Mouse (Mus musculus): Measurements from ENCODE around the gene Nol3.
A peak's percentile ranks its signal among the peaks of the same experiment; 100 is the strongest.

Gene Nol3

DNA sequence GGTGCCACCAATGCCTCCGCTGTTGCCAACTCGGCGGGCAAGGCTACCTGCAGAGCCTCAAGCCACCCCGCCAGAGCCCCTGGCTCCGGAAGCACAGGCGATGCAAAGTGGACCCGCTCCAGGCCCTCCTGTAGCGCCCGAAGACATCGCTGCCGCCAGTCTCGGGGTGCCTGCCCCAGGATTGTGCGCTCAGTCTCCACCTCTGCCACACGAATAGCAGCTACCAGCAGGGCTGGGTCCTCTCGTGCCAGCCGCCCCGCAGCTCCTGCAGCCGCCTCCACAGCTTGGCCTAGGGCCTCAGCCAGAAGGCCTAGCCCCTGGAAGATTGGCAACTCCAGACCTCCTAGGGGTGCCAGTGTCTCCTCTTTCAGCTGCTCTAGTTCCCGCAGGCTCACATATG is 17.5 kb downstream of the Nol3 start:
- TF ChIP-seq GATA4 (IDR thresholded peaks at IDR 0.05; ENCODE audit: insufficient replicate concordance, low read length) = no peak

DNA sequence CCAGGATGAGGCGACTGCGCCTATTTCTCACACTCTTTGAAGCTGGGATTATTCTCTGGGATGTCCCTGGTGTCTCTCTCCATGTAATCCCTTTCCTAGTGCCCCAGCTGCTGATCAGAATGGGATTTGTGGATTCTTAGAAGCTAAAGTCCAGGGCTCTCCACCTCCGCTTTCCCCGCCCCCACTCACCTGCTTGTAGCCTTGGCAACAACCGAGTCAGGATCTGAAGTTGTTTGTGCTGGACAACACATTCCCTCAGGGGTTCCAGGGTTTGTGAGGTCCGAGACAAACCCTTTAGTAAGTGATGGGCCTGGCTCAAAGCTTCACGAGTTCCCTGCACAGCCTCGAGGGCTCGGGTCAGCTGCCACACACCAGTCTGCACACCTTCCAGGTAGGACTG is 18.8 kb downstream of the Nol3 start:
- no peak for TF ChIP-seq GATA4 (IDR thresholded peaks at IDR 0.05; ENCODE audit: insufficient replicate concordance, low read length)

DNA sequence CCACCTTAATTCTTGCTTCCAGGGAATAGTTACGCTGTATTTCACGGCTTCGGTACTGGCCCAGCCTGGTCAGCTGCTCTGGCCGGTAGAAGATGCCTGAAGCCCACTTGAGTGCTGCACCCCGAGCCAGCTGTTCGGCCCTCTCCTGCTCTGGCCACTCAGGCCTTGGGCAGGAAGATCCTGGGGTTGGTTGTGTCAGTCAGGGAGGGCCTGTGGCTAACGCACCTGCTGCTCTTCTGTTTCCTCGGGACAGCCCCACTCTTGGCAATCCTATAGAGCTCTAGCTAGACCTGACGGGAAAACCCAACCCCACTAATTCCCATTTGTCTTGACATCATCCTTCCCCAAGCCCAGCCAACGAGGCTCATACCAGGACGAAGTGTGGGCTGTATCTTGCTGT is 19.3 kb downstream of the Nol3 start:
- TF ChIP-seq GATA4 (IDR thresholded peaks at IDR 0.05; ENCODE audit: insufficient replicate concordance, low read length) = no peak

DNA sequence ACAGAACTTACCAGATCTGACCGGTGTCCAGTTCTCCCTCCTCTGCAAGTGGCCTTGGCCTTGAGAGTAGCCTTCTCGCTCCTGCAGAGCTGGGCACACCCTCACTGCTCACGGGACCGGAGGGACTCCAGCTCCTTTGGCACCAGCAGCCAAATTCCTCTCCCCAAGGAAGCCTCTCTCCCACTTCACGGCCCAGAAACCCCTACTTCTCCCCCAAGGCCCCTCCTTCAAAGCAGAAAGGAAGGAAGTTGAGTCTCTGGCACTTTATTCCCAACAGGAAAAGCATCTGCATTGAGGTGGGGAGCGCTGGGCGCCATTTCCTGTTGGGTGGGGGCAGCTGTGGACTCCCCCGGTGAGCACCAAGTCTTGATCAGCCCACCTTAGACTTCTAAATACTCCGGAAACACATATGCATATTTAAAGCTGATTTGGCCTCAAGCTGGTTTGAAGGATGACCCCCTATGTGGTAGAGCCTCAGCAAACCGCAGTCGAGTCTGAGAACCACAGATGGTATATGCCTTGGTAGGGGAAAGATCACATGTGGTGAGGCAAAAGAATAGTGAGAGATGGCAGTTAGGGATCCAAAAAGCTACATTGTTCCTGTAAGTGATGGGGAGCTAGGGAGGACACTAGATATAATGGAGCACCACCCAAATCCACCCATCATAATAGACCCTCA is 20.1 kb downstream of the Nol3 start, which contains the start of gene Exoc3l:
Exoc3l (minus strand) TSS at position 207 of the 679 bp plus-strand sequence.
- TF ChIP-seq GATA4 (IDR thresholded peaks at IDR 0.05; ENCODE audit: insufficient replicate concordance, low read length) = peak; percentile 22; the same call in 1 of the 2 replicates

DNA sequence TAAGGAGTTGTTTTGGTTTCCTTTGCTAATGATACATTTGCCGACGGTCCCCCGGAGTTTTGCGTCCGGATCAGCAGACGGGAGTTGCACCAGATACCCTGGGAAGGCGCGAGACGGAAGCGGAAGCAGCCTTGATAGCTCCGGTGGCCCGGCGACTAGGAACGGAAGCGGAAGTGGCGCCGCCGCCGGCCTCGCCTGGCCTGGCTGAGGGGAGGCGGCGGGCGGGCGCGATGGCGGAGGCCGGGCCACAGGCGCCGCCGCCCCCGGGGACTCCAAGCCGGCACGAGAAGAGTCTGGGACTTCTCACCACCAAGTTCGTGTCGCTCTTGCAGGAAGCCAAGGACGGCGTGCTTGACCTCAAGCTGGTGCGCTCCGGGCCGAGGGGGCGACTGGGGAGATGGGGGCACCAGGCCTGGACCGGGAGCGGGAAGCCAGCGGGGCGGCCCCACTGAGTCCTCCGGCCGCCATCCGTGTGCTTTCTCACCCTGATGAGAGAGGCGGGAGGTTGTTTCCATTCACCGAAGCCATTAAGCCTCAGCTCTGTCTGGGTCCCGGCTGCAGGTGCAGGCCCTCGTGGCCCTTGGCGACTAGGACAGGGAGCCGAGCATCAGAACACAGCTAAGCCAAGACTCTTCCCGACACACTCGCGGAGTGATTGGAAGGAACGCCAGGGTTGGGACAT is 21.7 kb downstream of the Nol3 start, which contains the start of gene E2f4:
E2f4 (plus strand) TSS at position 153 of the 682 bp plus-strand sequence.
- TF ChIP-seq GATA4 (IDR thresholded peaks at IDR 0.05; ENCODE audit: insufficient replicate concordance, low read length) = peak; percentile 94; the same call in 1 of the 2 replicates

DNA sequence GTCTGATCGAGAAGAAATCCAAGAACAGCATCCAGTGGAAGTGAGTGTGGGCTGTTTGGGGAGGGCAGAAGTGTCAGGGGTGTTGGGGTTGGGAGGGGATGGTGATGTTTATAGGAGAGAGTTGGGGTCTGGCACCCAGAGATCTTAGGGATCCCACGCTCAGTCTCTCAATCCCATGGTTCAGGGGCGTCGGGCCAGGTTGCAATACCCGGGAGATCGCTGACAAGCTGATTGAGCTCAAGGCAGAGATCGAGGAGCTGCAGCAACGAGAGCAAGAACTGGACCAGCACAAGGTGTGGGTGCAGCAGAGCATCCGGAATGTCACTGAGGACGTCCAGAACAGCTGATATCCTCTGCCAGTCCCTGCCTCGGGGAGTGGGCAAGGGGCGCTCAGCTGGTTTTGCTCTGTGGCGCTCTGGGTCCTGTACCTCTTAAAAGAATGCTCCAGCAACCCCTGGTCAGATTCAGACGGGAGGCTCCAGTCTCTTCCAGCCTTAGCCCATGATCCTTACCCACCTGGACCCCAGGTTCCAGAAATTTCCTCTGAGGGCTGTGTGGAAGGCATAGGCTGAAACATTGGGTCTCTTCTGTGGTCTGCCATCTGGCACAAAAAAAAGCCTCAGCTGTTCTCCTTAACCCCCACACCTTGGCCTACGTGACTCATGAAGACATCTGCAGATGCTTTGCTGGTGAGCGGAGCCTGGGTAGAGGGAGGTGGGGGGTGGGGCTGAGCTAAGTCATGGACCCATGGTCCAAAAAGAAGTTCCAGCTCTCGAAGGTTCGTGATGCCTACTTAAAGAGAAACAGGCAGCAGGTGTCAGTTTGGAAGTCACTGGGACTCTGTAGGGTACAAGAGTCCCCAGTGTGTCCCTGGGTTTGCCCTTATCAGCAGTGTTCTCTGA is 22.7 kb downstream of the Nol3 start:
- TF ChIP-seq GATA4 (IDR thresholded peaks at IDR 0.05; ENCODE audit: insufficient replicate concordance, low read length) = no peak

DNA sequence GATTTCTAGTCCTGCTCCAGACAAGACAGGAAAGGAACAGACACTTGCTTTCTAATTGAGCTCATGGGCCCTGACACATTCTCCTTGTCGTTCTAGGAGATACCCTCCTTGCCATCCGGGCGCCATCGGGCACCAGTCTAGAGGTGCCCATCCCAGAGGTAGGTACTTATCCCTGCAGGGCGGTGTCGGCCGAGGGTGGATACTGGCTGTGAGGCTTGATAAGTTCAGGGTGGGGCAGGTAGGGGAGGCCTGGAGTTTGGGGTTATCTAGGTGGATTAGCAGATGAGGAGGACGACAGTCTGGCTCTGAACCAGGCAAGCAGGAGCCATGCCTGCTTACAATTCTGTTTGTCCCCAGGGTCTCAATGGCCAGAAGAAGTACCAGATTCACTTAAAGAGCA is 24.0 kb downstream of the Nol3 start:
- no peak for TF ChIP-seq GATA4 (IDR thresholded peaks at IDR 0.05; ENCODE audit: insufficient replicate concordance, low read length)

DNA sequence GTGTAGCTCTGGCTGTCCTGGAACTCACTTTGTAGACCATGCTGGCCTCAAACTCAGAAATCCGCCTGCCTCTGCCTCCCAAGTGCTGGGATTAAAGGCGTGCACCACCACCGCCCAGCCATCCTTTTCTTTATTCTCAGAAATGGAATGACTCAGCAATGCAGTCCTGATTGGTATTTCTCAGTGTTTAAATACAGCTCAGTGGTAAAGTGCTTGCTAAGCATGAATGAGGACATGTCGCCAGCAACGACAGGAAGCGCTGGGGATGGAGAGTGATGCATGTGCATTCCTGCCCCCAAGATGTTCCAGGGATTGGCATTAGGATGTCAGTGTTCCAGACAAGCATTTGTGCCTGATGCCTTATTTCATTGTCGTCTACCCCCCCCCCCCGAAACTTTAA is 27.5 kb downstream of the Nol3 start:
- no peak for TF ChIP-seq GATA4 (IDR thresholded peaks at IDR 0.05; ENCODE audit: insufficient replicate concordance, low read length)

DNA sequence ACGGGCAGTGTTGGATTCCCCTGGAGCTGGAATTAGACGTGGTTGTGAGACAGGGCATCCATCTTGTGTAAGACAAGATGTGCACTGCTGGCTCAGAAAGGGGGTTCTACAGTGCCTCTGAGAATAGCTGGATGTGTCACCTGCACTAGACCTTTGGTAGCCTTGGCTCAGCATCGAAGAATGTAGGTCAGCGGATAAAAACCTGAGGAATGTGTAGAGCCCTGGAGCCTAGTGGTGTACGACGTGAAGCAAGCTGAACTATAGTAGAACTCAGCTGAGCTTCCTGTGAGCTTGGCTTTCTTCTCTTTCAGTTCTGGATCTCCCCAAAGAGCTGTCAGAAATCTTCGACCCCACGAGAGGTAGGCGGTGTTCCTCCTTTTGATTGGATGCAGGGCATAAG is 27.9 kb downstream of the Nol3 start:
- TF ChIP-seq GATA4 (IDR thresholded peaks at IDR 0.05; ENCODE audit: insufficient replicate concordance, low read length) = no peak

DNA sequence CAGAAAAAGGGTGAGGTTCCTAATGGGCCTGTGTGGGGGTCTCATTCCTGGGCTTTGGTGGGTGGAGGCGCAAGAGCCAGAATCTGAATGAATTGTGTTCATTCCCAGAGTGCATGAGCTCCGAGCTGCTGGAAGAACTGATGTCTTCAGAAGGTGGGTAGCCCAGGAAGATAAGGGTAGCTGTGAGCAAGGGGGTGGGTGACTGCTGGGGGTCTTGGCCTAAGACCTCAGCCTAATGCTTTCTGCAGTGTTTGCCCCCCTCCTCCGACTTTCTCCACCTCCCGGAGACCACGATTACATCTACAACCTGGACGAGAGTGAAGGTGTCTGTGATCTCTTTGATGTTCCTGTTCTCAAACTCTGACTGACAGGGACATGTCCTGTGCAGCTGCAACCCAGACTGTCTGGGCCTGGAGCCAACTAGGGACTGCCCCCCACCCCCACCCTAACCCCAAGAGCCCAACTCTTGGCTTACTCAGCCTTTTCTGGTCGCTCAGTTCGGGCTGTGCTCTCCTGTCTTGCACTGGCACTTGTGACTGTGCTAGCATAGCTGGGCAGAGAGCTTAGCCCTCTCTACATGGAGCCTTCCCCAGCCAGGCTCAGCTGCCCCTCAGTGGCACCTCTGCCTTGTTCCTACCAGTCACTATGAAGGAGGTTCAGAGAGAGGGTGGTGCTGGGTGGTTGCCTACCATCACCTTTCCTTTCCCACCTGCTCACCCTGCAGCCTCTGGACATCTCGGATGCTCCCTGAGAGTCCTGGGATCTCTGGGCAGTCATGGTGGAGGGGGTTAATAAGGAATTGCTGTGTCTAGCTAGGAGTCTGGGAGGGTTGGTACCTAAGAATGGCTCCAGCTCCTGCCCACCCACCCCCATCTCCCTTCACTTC is 28.6 kb downstream of the Nol3 start:
- no peak for TF ChIP-seq GATA4 (IDR thresholded peaks at IDR 0.05; ENCODE audit: insufficient replicate concordance, low read length)

DNA sequence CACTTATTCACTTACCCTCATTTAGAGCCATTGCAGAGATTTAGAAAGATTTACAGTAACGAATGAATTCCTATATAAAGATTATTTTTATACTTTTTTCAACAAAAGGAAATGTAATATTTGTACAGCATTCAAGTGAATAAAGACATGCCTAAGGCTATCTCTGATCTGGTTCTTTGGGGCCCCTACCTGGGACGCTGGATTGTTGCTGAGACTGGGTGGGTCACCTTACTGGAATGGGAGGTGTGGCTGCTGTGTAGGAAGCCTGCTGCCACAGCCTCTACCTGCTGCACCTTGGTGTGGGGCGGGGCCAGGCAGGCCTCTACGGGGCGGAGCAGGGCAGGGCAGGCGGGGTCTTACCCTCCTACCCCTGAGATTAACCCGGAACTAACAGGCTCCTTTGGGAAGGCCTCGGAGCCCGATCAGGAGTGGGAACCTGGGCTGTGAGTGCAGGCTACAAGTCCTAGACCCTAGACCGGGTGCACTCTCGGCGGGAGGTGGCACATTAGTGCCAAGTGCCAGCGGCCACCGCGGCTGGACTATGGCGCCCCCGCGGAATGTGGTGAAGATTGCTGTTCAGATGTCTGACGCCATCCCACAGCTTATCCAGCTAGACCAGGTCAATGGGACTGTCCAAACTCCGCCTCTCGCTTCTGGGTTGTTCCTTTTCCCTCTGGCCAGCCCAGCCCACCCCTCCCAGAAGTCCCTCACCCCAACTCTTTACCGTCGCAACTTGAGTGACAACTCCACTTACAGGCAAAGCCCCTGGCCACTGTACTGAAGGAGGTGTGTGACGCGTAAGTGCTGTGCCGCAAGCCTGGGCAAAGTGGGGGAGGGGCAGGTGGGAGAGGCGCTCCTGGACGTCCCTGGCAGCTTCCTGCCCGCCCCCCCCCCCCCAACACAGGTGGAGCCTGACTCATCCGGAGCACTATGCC is 29.5 kb downstream of the Nol3 start, which contains the start of gene Elmo3:
Elmo3 (plus strand) TSS at position 391 of the 935 bp plus-strand sequence.
- TF ChIP-seq GATA4 (IDR thresholded peaks at IDR 0.05; ENCODE audit: insufficient replicate concordance, low read length) = peak; percentile 37; the same call in 1 of the 2 replicates

DNA sequence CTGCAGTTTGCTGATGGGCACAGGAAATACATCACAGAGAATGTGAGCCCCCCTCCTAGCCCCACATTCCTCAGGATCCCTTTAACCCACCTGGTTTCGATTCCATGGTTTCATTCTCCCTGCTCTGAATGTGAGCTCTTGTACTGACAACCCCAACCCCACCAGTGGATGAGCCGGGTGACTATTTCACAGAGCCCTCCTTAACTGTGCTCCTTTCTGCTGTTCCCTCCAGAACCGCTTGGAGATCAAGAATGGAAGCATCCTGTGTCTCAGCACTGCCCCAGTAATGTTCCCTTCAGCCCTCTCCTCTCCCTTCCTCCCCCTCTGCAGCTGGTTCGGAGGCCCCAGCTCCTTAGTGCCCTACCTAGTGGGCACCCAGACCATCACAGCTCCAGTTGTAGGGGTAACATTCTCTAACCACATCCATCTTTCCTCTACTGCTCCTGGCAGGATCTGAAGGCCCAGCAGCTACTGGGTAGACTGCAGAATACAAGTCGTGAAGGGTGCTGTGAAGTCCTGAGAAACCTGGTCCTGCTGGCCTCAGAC is 30.3 kb downstream of the Nol3 start:
- TF ChIP-seq GATA4 (IDR thresholded peaks at IDR 0.05; ENCODE audit: insufficient replicate concordance, low read length) = no peak

DNA sequence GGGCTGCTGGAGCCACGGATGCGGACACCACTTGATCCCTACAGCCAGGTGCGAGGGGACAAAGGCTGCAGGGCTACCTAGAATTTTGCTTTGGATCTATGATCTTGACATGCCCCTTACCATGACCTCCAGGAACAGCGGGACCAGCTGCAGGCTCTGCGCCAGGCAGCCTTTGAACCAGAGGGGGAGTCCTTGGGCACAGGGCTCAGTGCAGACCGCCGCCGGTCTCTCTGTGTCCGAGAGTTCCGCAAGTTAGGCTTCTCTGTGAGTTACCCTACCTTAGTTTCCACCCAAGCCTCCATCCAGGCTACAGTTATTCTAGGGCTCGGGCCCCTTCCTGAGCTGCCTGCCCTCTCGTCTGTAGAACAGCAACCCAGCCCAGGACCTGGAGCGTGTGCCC is 31.7 kb downstream of the Nol3 start:
- TF ChIP-seq GATA4 (IDR thresholded peaks at IDR 0.05; ENCODE audit: insufficient replicate concordance, low read length) = no peak
